18 mouse cellular contexts compared by ENCODE assay signal in the genomic region with DNA sequence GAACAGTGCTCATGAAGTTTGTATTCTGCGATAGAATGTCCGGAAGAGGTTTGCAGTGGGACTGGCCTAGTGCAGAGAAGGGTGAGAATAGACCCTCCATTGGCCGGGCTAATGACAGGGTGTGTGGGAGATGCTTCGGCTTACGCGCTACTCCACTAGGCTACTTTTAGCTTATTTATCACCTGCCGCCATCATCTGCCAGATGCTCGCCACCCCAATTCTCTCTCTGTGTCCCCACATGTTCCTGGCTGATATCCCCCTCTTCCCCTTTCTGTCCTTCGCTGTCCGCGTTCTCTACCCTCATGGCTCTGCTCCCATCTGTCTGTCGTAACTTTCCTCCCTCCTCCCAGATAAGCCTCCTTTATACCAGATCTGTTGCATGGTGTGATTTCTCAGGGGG.
"Had no signal": no experiment of that assay in that cellular context is flagged by ENCODE, and none has a peak within 500 bp of the region (broad histone marks: within the 10 kb centered on the region; RNA-seq: fewer than 3 reads in every experiment).

No protein-coding gene starts in this region.

- H3K4me1 ChIP-seq: liver, embryonic 15.5 days had no signal

- ATAC-seq: hindbrain, postnatal 0 days; intestine, embryonic 15.5 days had no signal

- H3K4me3 ChIP-seq: intestine, embryonic 15.5 days; kidney, embryonic 15.5 days; limb, embryonic 15.5 days; liver, embryonic 15.5 days; neural tube, embryonic 12.5 days had no signal

- H3K27me3 ChIP-seq: intestine, embryonic 15.5 days; kidney, embryonic 15.5 days; limb, embryonic 15.5 days; liver, embryonic 15.5 days; neural tube, embryonic 12.5 days had no signal

- H3K27ac ChIP-seq: hindbrain, postnatal 0 days; intestine, embryonic 15.5 days; kidney, embryonic 15.5 days; liver, embryonic 15.5 days; neural tube, embryonic 12.5 days had no signal

- H3K36me3 ChIP-seq: intestine, embryonic 15.5 days; kidney, embryonic 15.5 days; limb, embryonic 15.5 days; liver, embryonic 15.5 days; neural tube, embryonic 12.5 days had no signal

- DNase-seq: kidney, adult 18-20 months; kidney, postnatal 14 days; layer of hippocampus, adult 9-11 months; layer of hippocampus, postnatal 36 days; lung, embryonic 14.5 days; lung, postnatal 10 days; lung, postnatal 4 days; midbrain, embryonic 14.5 days; right cerebral cortex, postnatal 4 days; spleen, adult 18-20 months; thymus, adult 18-20 months; thymus, postnatal 25 days had no signal
